Mouse (Mus musculus): ENCODE data around the gene Chuk. TPM values are rescaled to one million over a fixed set of nuclear protein-coding genes. Genes with fewer than 3 reads are reported as not detected.

The Chuk gene
- total and polyA plus RNA-seq, 2 experiments from 2014 or later, result 19.3 to 47.1 TPM

DNA sequence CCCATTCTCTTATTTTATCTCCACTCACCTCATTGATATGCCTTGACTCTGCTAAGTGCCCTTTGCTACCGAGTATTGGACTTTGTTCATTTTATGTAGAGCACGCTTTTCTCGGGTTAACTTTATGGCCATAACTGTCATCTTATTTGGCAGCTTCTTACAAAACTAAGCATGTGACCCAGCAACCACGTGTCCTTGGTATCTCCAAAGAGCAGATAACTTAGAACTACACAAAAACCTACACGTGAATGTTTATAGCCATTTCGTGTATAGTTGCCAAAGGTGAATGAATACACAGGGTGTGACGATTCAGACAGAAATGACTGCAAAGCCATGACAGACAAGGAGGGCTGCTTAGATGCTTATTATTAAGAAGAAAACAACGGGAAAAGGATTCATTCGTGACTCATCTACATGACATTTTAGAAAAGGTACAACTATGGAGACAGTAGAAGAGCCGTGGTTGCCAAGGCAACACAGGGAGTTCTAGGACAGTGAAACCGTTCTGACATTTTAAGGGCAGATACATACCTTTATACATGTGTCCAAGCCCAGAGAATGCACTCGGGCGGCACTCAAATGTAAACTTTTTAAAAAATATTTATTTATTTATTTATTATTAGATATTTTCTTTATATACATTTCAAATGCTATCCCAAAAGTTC lies 82.2 kb downstream of the Chuk start:
- no peaks in the 10 kb centered on the region for H3K4me1 ChIP-seq (ENCODE audit: control insufficient read depth, insufficient read depth)
- WGBS, result 76% methylated on average over 13 of the region's 13 CpGs
- no peak overlapping the region for H3K4me2 ChIP-seq (ENCODE audit: low read depth, low read length)
- TF ChIP-seq CTCF (IDR thresholded peaks at IDR 0.05; ENCODE audit: low read depth) (no peak), EP300 (IDR thresholded peaks at IDR 0.05; ENCODE audit: low read depth) (no peak)
- H3K4me3 ChIP-seq (ENCODE audit: low read depth, low read length), result no peak overlapping the region
- DNase-seq (ENCODE audit: low spot score) (no peak), ATAC-seq (ENCODE audit: insufficient read depth, low read depth) (no peak)
- H3K9me3 ChIP-seq (replicated peaks; ENCODE audit: control insufficient read depth, low read length), result 0 out of 2 replicates have a peak, but pooled peaks cover 5% of the 10 kb centered on the region
- no peak overlapping the region for H3K9ac ChIP-seq (replicated peaks; ENCODE audit: low read depth, low read length)
- no peak overlapping the region for H3K27ac ChIP-seq (ENCODE audit: low read depth)
- no peaks in the 10 kb centered on the region for H3K36me3 ChIP-seq (replicated peaks; ENCODE audit: control insufficient read depth, insufficient read depth, low read length)
- no peaks in the 10 kb centered on the region for H3K27me3 ChIP-seq (ENCODE audit: control insufficient read depth, insufficient read depth, low read length)

Other genes starting within 250 kb of the Chuk start
- 12.3 and 12.4 TPM in 2 replicates for gene Dnmbp, start 167.3 kb downstream of the Chuk start, total RNA-seq (2014; rRNA removed; ENCODE audit: low replicate concordance)
- 5.8 and 6.0 TPM in 2 replicates for gene Dnmbp, start 167.3 kb downstream of the Chuk start, polyA plus RNA-seq (2015; fragmentation: Nextera tagmentation; extraction: Ambion mirVana)
- gene Cpn1, start 120.9 kb downstream of the Chuk start, total RNA-seq (2014; rRNA removed; ENCODE audit: low replicate concordance), result not detected in 2 replicates
- 0.12 and 0.15 TPM in 2 replicates for gene Cpn1, start 120.9 kb downstream of the Chuk start, polyA plus RNA-seq (2015; fragmentation: Nextera tagmentation; extraction: Ambion mirVana)
- gene Cyp2c23, start 78.3 kb downstream of the Chuk start, total RNA-seq (2014; rRNA removed; ENCODE audit: low replicate concordance), result not detected in 2 replicates
- not detected in 2 replicates for gene Cyp2c23, start 78.3 kb downstream of the Chuk start, polyA plus RNA-seq (2015; fragmentation: Nextera tagmentation; extraction: Ambion mirVana)
- gene Erlin1, start 37.7 kb downstream of the Chuk start, total RNA-seq (2014; rRNA removed; ENCODE audit: low replicate concordance), result 2.4 and 3.4 TPM in 2 replicates
- gene Erlin1, start 37.7 kb downstream of the Chuk start, polyA plus RNA-seq (2015; fragmentation: Nextera tagmentation; extraction: Ambion mirVana), result 6.1 and 7.0 TPM in 2 replicates
- 12.5 and 16.0 TPM in 2 replicates for gene Cwf19l1, start 28.4 kb upstream of the Chuk start, total RNA-seq (2014; rRNA removed; ENCODE audit: low replicate concordance)
- gene Cwf19l1, start 28.4 kb upstream of the Chuk start, polyA plus RNA-seq (2015; fragmentation: Nextera tagmentation; extraction: Ambion mirVana), result 9.8 and 10.7 TPM in 2 replicates
- gene Bloc1s2, start 39.0 kb upstream of the Chuk start, total RNA-seq (2014; rRNA removed; ENCODE audit: low replicate concordance), result 3.8 and 8.2 TPM in 2 replicates
- 43.4 and 49.7 TPM in 2 replicates for gene Bloc1s2, start 39.0 kb upstream of the Chuk start, polyA plus RNA-seq (2015; fragmentation: Nextera tagmentation; extraction: Ambion mirVana)
- gene Pkd2l1, start 85.0 kb upstream of the Chuk start, total RNA-seq (2014; rRNA removed; ENCODE audit: low replicate concordance), result not detected in 2 replicates
- gene Pkd2l1, start 85.0 kb upstream of the Chuk start, polyA plus RNA-seq (2015; fragmentation: Nextera tagmentation; extraction: Ambion mirVana), result not detected in 2 replicates
- not detected in 2 replicates for gene Scd3, start 95.8 kb upstream of the Chuk start, total RNA-seq (2014; rRNA removed; ENCODE audit: low replicate concordance)
- 0.14 TPM in 1 of 2 replicates, not detected in the other for gene Scd3, start 95.8 kb upstream of the Chuk start, polyA plus RNA-seq (2015; fragmentation: Nextera tagmentation; extraction: Ambion mirVana)
- 307 and 374 TPM in 2 replicates for gene Scd2, start 186.2 kb upstream of the Chuk start, total RNA-seq (2014; rRNA removed; ENCODE audit: low replicate concordance)
- 47.5 and 61.2 TPM in 2 replicates for gene Scd2, start 186.2 kb upstream of the Chuk start, polyA plus RNA-seq (2015; fragmentation: Nextera tagmentation; extraction: Ambion mirVana)
- gene Scd4, start 225.6 kb upstream of the Chuk start, total RNA-seq (2014; rRNA removed; ENCODE audit: low replicate concordance), result 10.8 and 37.4 TPM in 2 replicates
- gene Scd4, start 225.6 kb upstream of the Chuk start, polyA plus RNA-seq (2015; fragmentation: Nextera tagmentation; extraction: Ambion mirVana), result 30.8 and 38.2 TPM in 2 replicates

All from heart, postnatal 0 days (tissue).